Mouse (Mus musculus): ENCODE results near the gene Spata32. TPM values are rescaled to one million over a fixed set of nuclear protein-coding genes. Genes with fewer than 3 reads are reported as not detected.

Gene Spata32
- polyA plus RNA-seq, 1 experiment from 2014 or later = not detected

GRCm38 (mm10) chr11:103161449-103161848, 56.8 kb downstream of the Spata32 start:
- 84% methylated on average over 7 of the region's 7 CpGs for WGBS
- DNase-seq (ENCODE audit: low spot score) (no peak), ATAC-seq (no peak)
- no peak overlapping the region for H3K9ac ChIP-seq (ENCODE audit: low read length)
- H3K36me3 ChIP-seq (ENCODE audit: control insufficient read depth, insufficient read depth, low read length) = no peaks in the 10 kb centered on the region
- H3K4me3 ChIP-seq (ENCODE audit: low read depth, low read length) = no peak overlapping the region
- no peak overlapping the region for H3K27ac ChIP-seq (ENCODE audit: low read depth, low read length)
- no peaks in the 10 kb centered on the region for H3K9me3 ChIP-seq (replicated peaks; ENCODE audit: control insufficient read depth, low read length)
- no peaks in the 10 kb centered on the region for H3K4me1 ChIP-seq (ENCODE audit: control insufficient read depth, insufficient read depth, low read length)
- H3K27me3 ChIP-seq (replicated peaks; ENCODE audit: control insufficient read depth, insufficient read depth, low read length) = no peaks in the 10 kb centered on the region
- no peak overlapping the region for H3K4me2 ChIP-seq (ENCODE audit: low read length)

DNA sequence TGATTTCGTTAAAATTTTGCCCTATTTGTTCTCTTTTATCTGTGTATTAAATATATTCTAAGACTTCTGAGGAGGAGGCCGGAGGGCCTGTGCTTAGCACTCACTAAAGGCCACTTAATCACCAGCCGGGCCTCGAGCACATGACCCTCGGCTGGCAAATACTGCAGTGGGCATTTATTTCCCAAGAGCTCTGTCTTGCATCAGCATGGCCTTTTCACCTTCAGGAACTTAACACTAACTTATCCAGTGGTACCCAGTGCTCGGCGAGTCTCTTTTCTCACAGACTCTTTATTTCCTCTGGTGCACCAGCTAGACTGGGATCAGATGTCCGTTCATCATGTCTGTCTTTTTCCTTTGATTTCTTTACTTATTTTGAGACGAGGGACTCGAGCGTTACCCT, 57.5 kb downstream of the Spata32 start:
- Histone ChIP-seq H3K4me1 (ENCODE audit: control insufficient read depth, insufficient read depth, low read length) (no peaks in the 10 kb centered on the region), H3K27me3 (replicated peaks; ENCODE audit: control insufficient read depth, insufficient read depth, low read length) (no peaks in the 10 kb centered on the region), H3K9ac (ENCODE audit: low read length) (no peak overlapping the region), H3K4me3 (ENCODE audit: low read depth, low read length) (no peak overlapping the region), H3K27ac (ENCODE audit: low read depth, low read length) (no peak overlapping the region), H3K36me3 (ENCODE audit: control insufficient read depth, insufficient read depth, low read length) (no peaks in the 10 kb centered on the region), H3K9me3 (replicated peaks; ENCODE audit: control insufficient read depth, low read length) (no peaks in the 10 kb centered on the region), H3K4me2 (ENCODE audit: low read length) (no peak overlapping the region)
- DNase-seq (ENCODE audit: low spot score) = no peak
- WGBS = 92% methylated on average over 11 of the region's 11 CpGs
- no peak for ATAC-seq

DNA sequence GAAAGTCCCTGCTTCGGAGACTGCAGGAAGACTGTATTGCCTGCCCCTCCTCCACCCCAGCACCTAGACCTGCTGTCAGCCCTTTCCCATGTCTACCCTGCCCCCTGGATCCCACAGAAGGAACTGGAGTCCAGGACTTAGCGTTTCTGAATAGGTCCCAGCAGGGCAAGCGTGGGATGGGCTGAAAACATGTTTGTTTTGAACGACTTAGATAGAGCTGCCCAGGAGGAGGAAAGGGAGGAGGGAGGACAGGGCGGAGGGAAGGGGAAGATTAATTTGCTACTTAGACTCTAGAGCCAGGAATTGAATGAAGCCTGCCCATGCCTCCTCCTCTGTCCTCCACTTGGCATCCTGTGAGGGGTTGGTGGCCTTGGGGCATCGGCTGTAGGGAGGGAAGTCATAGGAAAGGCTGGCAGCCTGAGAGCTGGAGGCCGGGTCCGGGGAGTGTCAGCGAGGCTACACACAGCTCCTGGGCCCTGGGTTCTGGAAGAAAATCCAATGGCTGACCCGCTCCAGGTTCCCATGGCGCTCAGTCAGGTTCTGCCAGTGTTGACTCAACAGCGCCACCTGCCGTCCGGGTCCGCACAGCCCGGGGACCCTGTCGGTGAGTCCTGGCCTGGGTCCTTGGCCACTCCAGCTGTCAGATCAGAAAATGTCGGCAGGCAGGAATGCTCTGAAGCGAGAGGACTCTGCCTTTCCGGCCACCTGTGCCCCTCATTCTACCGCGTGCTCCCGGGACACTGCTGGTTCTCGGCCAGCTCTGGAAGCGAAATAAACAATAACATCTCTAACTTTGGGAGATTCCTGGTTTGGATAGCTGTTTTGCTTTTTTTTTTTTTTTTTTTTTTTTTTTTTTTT, 59.4 kb downstream of the Spata32 start:
- WGBS = under 1% methylated on average over 25 of the region's 25 CpGs
- Histone ChIP-seq H3K36me3 (ENCODE audit: control insufficient read depth, insufficient read depth, low read length) (no peaks in the 10 kb centered on the region), H3K4me2 (ENCODE audit: low read length) (peak overlapping the region; percentile 43), H3K4me3 (ENCODE audit: low read depth, low read length) (peak overlapping the region; percentile 5; the same call in 1 of the 2 replicates), H3K9me3 (replicated peaks; ENCODE audit: control insufficient read depth, low read length) (no peaks in the 10 kb centered on the region), H3K4me1 (ENCODE audit: control insufficient read depth, insufficient read depth, low read length) (no peaks in the 10 kb centered on the region), H3K27ac (ENCODE audit: low read depth, low read length) (no peak overlapping the region), H3K27me3 (replicated peaks; ENCODE audit: control insufficient read depth, insufficient read depth, low read length) (no peaks in the 10 kb centered on the region), H3K9ac (ENCODE audit: low read length) (no peak overlapping the region)
- DNase-seq (ENCODE audit: low spot score) = peak; percentile 83
- peak; percentile 95 for ATAC-seq

Other genes starting within 250 kb of the Spata32 start
- gene Nmt1, start 190.2 kb downstream of the Spata32 start, polyA plus RNA-seq (2014; fragmentation: Nextera tagmentation; extraction: Ambion mirVana) = 37.0 and 43.8 TPM in 2 replicates
- gene Dcakd, start 190.1 kb downstream of the Spata32 start, polyA plus RNA-seq (2014; fragmentation: Nextera tagmentation; extraction: Ambion mirVana) = 207 and 220 TPM in 2 replicates
- gene Plcd3, start 116.8 kb downstream of the Spata32 start, polyA plus RNA-seq (2014; fragmentation: Nextera tagmentation; extraction: Ambion mirVana) = 1.1 and 1.4 TPM in 2 replicates
- 10.4 and 11.8 TPM in 2 replicates for gene Acbd4, start 116.8 kb downstream of the Spata32 start, polyA plus RNA-seq (2014; fragmentation: Nextera tagmentation; extraction: Ambion mirVana)
- 4.8 and 5.4 TPM in 2 replicates for gene Hexim1, start 102.2 kb downstream of the Spata32 start, polyA plus RNA-seq (2014; fragmentation: Nextera tagmentation; extraction: Ambion mirVana)
- gene Hexim2, start 86.0 kb downstream of the Spata32 start, polyA plus RNA-seq (2014; fragmentation: Nextera tagmentation; extraction: Ambion mirVana) = 9.6 and 13.4 TPM in 2 replicates
- 1.2 and 3.2 TPM in 2 replicates for gene Fmnl1, start 47.3 kb downstream of the Spata32 start, polyA plus RNA-seq (2014; fragmentation: Nextera tagmentation; extraction: Ambion mirVana)
- gene 1700023F06Rik, start 9.9 kb downstream of the Spata32 start, polyA plus RNA-seq (2014; fragmentation: Nextera tagmentation; extraction: Ambion mirVana) = 0.78 and 1.2 TPM in 2 replicates
- gene Map3k14, start 49.0 kb upstream of the Spata32 start, polyA plus RNA-seq (2014; fragmentation: Nextera tagmentation; extraction: Ambion mirVana) = 1.7 and 2.7 TPM in 2 replicates
- 1.5 and 2.3 TPM in 2 replicates for gene Arhgap27, start 145.3 kb upstream of the Spata32 start, polyA plus RNA-seq (2014; fragmentation: Nextera tagmentation; extraction: Ambion mirVana)
- gene Plekhm1, start 194.3 kb upstream of the Spata32 start, polyA plus RNA-seq (2014; fragmentation: Nextera tagmentation; extraction: Ambion mirVana) = 7.5 and 10.0 TPM in 2 replicates